Mouse (Mus musculus) monocyte, adult 5-6 weeks (primary cell): ENCODE data around the gene Synj1. TPM values are rescaled to one million over a fixed set of nuclear protein-coding genes. Genes with fewer than 3 reads are reported as not detected.

Source experiments
- ATAC-seq: fragments of 153-309, 156-312 bp; replicated peaks from 2 replicates; pipeline ENCODE4 v1.8.0; 2017; ENCODE audit warnings: mild to moderate bottlenecking; ENCODE audit not compliant: low TSS enrichment, insufficient number of reproducible peaks, severe bottlenecking, poor library complexity, low FRiP score
- total RNA-seq: library from RNA; stranded (forward); fragments of 200-1000, 200-491, 200-594 nt; gene quantifications from 3 replicates; pipeline ENCODE4 v1.2.3, GENCODE M21; 2017

The Synj1 gene
- total RNA-seq, 1 experiment from 2014 or later = 74.0 TPM

GRCm38 (mm10) chr16:90910855-90911533, 100.1 kb downstream of the Synj1 start:
- ATAC-seq = no peak

GRCm38 (mm10) chr16:90907250-90907649, 103.9 kb downstream of the Synj1 start:
- ATAC-seq = no peak

DNA sequence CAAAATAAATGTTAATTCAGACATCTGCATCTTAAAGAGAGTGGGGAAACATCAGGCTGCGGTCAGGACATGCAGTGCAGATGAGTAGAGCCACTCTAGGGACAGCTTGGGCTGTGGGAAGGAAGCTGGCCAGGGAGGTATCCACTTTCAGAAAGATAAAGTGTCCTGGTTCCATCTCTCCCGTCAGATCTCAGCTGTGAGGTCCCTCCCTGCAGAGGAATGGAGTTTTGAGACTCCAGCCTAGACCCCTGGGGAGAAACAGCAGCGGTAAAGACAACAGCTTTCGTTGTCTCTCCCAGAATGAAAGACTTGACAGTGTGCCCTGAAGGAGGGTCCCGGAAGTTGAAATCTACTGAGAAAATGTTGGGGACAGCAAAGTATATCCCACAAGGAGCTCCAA, 107.8 kb downstream of the Synj1 start:
- no peak for ATAC-seq

GRCm38 (mm10) chr16:90901364-90901763, 109.7 kb downstream of the Synj1 start:
- no peak for ATAC-seq

DNA sequence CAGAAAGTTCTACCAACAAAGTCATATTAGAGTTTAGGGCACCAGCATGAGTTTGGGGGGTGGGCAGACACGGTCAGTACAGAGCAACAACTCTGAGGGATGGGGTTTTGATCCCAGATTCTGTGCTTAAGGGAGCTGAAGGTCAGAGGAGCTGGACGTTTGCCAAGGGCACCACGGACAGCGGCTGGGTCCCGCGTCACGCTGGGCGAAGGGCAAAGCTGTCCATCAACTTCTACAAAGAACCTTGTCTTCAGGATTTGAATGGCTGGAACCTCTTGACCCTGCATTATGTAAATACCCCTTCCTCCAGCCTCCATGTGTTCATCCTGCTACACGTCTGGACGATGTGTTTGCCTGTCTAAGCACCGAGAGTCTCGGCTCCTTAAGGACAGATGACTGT, 111.6 kb downstream of the Synj1 start:
- ATAC-seq = no peak

GRCm38 (mm10) chr16:90897651-90898050, 113.5 kb downstream of the Synj1 start:
- ATAC-seq = no peak

DNA sequence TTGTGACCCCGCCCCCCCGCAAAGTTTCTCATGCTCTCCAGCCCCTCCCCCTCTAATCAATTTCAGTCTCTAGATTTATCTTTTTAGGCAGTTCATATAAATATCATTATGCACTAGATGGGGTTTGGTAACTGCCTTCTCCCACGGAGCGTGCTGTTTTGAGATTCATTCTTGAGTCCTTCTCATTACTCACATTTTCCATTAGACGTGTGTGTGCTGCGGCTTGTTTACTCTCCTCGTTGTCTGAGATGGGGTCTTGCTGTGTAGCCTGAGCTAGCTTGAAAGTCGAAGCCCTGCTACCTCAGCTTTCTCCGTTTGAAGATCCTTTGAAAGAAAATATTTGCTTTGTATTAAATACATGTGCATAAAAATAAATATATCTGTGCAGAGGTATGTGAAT, 117.3 kb downstream of the Synj1 start:
- ATAC-seq = no peak

DNA sequence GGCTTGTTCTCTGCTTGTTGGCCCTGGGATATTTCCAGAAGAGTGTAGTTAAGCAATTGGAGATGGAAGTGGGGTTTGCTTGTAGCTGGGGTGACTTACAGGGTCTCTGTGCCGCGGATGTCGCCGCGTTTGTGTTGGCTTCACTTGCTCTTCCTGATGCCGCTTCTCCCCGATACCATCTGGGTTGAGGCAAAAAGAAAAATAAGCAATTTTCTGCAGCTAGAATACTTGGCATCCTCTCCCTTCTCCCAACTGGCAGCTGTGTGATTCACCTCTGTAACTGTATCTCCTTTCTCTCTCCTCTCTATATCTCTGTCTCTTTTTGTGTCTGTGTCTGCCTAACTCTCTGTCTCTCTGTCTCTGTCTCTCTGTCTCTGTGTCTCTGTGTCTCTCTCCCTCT, 118.1 kb downstream of the Synj1 start:
- no peak for ATAC-seq

DNA sequence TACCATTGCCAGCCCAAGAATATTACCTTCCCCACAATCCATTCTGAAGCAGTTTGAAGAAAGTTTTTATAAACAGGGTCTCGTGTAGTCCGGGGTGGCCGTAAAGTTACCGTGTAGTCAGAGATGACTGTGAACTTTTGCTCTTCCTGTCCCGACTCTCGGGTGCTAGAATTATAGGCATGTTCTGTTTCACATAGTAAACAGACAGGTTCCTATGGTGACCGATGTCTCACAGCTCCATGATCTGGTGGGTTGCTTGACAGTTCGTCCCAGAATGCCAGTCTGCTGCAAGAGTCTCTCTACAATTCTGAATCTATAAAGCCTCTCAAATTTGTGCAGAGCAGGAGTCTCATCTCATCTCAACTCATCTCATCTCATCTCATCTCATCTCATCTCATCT, 119.0 kb downstream of the Synj1 start:
- ATAC-seq = no peak

- ATAC-seq = no peak
These were observed 119.5 kb downstream of the Synj1 start for GRCm38 (mm10) chr16:90891601-90892000.

GRCm38 (mm10) chr16:90890683-90891082, 120.4 kb downstream of the Synj1 start:
- no peak for ATAC-seq

Other genes with a start within 250 kb of the Synj1 start
- gene Urb1, start 200.9 kb downstream of the Synj1 start, total RNA-seq = 3.9 to 6.8 TPM (median 4.9 TPM) in 3 replicates
- gene Eva1c, start 184.6 kb downstream of the Synj1 start, total RNA-seq = not detected in 3 replicates
- gene Cfap298, start 76.2 kb downstream of the Synj1 start, total RNA-seq = 10.7 to 19.1 TPM (median 18.3 TPM) in 3 replicates
- gene Paxbp1, start 33.2 kb upstream of the Synj1 start, total RNA-seq = 135 to 183 TPM (median 160 TPM) in 3 replicates
- 2.3 TPM in 1 of 3 replicates, not detected in the others for gene 4932438H23Rik, start 83.8 kb upstream of the Synj1 start, total RNA-seq
- gene Olig2, start 214.1 kb upstream of the Synj1 start, total RNA-seq = not detected in 3 replicates